Mouse (Mus musculus) neural tube, embryonic 12.5 days (tissue): ENCODE data around the gene AI413582. TPM values are rescaled to one million over a fixed set of nuclear protein-coding genes. Genes with fewer than 3 reads are reported as not detected.
A peak's percentile ranks its signal among the peaks of the same experiment; 100 is the strongest.

Experiments used
- ATAC-seq: fragments of 200-750 bp; cut with Nextera tagmentation; 2 replicates; pipeline ENCODE4 v1.8.0; 2017; ENCODE audit warnings: low read depth, mild to moderate bottlenecking, moderate TSS enrichment, moderate library complexity; ENCODE audit not compliant: low FRiP score
- H3K27ac ChIP-seq: fragments of 300-500 bp; sonication (generic); 2 replicates; pipeline ENCODE4 v1.5.1; 2016
- H3K27me3 ChIP-seq: fragments of 300-500 bp; sonication (generic); replicated peaks from 2 replicates; pipeline ENCODE4 v1.6.1; 2016; ENCODE audit warnings: mild to moderate bottlenecking
- H3K36me3 ChIP-seq: fragments of 300-500 bp; sonication (generic); 2 replicates; pipeline ENCODE4 v1.6.1; 2016; ENCODE audit warnings: mild to moderate bottlenecking
- H3K4me1 ChIP-seq: fragments of 300-500 bp; sonication (generic); 2 replicates; pipeline ENCODE4 v1.6.1; 2016
- H3K4me2 ChIP-seq: fragments of 300-500 bp; sonication (generic); replicated peaks from 2 replicates; pipeline ENCODE4 v1.6.1; 2016; ENCODE audit warnings: mild to moderate bottlenecking
- H3K4me3 ChIP-seq: fragments of 300-500 bp; sonication (generic); 2 replicates; pipeline ENCODE4 v1.5.1; 2016
- H3K9ac ChIP-seq: fragments of 300-500 bp; sonication (generic); 2 replicates; pipeline ENCODE4 v1.6.1; 2016; ENCODE audit warnings: mild to moderate bottlenecking
- H3K9me3 ChIP-seq: fragments of 300-500 bp; sonication (generic); 2 replicates; pipeline ENCODE4 v1.6.1; 2016; ENCODE audit warnings: mild to moderate bottlenecking
- WGBS: fragments of 180-500 bp; shearing (Covaris S2); methylation state at CpG from one replicate; pipeline ENCODE4 v1.1.7; 2016; 5-methylcytosine and 5-hydroxymethylcytosine counted together
- polyA plus RNA-seq: library from polyadenylated mRNA; unstranded; fragments of >200 nt; fragmentation: Nextera tagmentation; extraction: Ambion mirVana; gene quantifications from 2 replicates; pipeline ENCODE4 v1.2.1, GENCODE M21; 2016

The AI413582 gene
- polyA plus RNA-seq, result 25.0 and 30.9 TPM in 2 replicates

DNA sequence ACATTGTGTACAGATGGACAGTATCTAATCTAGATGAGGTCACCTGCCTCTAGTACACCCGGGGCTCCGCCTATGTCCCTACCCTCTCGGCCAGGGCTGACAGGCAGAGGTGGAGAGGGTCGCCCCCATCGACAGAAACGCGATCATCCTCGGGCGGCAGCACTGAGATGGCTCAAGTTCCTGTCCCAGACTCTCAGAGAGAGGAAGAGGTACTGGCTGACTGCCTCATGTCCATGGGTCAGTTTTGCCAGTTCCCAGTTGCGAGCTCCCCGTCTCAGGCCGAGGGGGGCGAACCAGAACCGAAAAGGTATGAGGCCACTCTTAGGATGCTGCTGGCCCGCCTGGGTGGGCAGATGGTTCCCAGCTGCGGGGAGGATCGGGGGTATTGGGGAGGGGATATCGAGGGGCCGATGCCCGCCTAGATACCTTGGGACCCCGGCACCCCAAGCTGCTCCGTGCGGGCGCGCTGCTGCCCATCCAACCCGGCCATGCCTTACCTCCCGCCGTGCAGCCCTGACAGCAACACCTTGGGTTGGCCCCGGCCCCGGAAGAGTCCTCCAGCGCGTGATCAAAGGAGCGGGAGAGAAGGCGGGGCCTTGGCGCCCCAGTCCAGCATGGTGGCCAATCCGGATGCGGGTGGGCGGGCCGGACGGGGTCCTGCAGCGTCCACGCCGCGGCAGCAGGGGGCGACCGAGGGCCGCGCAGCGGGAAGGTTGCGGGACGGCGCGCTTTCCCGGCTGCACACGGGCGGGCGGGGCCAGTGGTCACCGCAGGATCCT is at the start of gene AI413582:
TSS of gene AI413582 (minus strand) at position 594 of the 779 bp plus-strand sequence.
- H3K4me3 ChIP-seq, result peak within 1 kb of the TSS; percentile 56
- WGBS, result under 1% methylated on average over 58 of the region's 58 CpGs
- peaks cover 27% of the 10 kb centered on the region for H3K4me1 ChIP-seq
- peaks cover 12% of the 10 kb centered on the region for H3K36me3 ChIP-seq
- no peak within 1 kb of the TSS for H3K27ac ChIP-seq
- no peaks in the 10 kb centered on the region for H3K9me3 ChIP-seq
- H3K27me3 ChIP-seq, result no peaks in the 10 kb centered on the region
- H3K4me2 ChIP-seq, result peak within 1 kb of the TSS; percentile 92
- H3K9ac ChIP-seq, result peak within 1 kb of the TSS; percentile 67
- ATAC-seq, result peak; percentile 93

DNA sequence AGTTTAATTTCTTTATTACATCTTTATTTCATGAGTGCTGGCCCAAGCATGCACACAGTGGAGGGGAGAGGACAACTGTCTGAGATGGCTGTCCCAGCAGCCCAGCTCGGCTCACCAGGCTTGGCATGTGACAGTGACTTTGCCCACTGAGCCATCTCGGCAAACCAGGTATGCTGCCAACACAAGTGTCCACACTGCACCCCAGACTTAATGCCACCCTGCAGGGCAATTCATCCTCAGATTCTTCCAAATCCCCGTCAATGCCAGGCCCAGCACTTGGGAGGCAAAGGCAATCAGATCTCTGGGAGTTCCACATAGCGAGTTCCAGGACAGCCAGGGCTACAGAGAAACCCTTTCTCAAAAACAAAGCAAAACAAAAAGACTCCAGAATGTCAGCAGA is 47.5 kb upstream of the AI413582 start:
- no peak for ATAC-seq
- Histone ChIP-seq H3K36me3 (peaks cover 23% of the 10 kb centered on the region), H3K9ac (no peak overlapping the region), H3K27me3 (no peaks in the 10 kb centered on the region), H3K4me2 (no peak overlapping the region), H3K27ac (no peak overlapping the region), H3K4me1 (peaks cover 21% of the 10 kb centered on the region), H3K4me3 (no peak overlapping the region), H3K9me3 (peaks cover 9% of the 10 kb centered on the region)
- WGBS, result 88% methylated on average over 4 of the region's 4 CpGs

DNA sequence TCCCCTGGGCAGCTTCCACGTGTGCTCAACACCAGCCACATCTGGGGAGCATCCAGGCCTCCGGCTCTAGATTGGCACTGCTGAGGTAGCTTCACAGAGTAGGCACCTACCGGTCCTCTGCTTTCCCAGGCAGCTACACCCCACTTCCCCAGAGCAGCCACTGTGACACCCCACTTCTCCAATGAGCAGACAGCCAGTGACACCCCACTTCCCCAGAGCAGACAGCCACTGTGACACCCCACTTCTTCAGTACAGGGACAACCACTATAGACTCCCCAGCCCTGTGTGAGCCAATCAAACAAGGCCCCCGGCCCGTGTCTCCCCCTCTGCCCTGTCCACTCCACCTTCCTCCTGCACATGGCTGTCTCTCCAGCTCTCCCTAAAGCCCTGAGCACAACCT is 46.4 kb upstream of the AI413582 start:
- no peak for ATAC-seq
- Histone ChIP-seq H3K27ac (no peak overlapping the region; the same call in 1 of the 2 replicates), H3K4me2 (no peak overlapping the region), H3K9ac (no peak overlapping the region), H3K36me3 (peaks cover 16% of the 10 kb centered on the region), H3K27me3 (no peaks in the 10 kb centered on the region), H3K4me3 (no peak overlapping the region), H3K9me3 (no peaks in the 10 kb centered on the region), H3K4me1 (peaks cover 21% of the 10 kb centered on the region)
- WGBS, result 87% methylated on average over 5 of the region's 5 CpGs

DNA sequence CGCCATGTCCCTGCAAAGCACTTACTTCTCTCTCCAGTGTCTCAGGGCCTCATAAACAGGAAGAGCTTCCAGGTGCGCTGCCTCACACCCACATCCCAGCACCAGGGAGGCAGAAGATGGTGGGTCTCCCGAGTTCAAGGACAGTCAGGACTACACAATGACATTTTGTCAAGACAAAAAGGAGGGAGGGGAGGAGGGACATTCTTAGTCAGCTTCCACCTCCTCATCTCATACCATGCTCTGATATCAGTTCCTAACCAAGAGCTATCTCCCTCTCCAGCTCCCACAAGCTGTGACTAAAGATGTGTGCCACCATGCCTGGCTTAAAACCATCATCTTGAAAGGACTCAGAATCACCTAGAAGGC is 45.9 kb upstream of the AI413582 start:
- Histone ChIP-seq H3K36me3 (peaks cover 11% of the 10 kb centered on the region; the same call in 1 of the 2 replicates), H3K4me3 (no peak overlapping the region), H3K9me3 (no peaks in the 10 kb centered on the region), H3K27ac (no peak overlapping the region; the same call in 1 of the 2 replicates), H3K4me2 (no peak overlapping the region), H3K27me3 (no peaks in the 10 kb centered on the region), H3K4me1 (peaks cover 21% of the 10 kb centered on the region), H3K9ac (no peak overlapping the region)
- 75% methylated on average over 3 of the region's 3 CpGs for WGBS
- ATAC-seq, result no peak

DNA sequence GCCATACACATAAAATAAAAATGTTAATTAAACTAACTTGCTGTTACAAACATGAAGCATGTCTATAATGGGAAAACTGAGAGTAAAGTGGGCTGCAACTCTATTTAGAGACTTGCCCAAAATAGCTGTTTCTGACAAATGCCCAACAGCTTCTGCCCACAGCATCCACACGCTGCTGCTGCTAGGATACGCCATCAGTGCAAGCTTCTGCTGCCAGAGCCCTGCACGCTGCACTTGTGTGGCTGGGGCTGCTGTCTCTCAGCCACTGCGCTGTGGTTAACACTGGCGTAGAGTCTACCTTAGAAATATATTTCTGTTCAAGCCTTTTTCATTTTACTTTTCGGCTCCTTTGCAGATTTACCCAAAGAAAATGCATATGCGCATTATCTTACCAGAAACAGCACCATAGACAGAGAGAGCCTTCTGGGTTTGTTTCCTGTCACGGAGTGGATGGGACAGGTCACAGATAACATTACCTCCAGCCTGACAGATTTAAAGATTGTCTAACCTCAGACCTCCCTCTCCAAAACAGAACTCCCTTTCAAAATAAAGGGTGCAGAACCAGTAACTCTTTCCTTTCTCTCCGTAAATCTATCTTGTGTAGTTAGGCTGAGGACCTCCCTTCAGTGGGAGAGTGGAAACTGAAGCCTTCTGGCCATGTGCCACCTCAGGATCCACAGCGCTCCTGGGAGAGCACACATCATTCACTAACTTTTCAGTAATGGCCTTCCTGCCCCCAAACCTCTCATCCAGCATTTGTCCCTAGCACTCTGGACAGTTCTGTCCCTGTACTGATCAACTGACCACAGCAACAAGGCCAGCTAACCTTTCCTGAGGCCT is 45.3 kb upstream of the AI413582 start:
- WGBS, result 84% methylated on average over 10 of the region's 10 CpGs
- ATAC-seq, result no peak
- Histone ChIP-seq H3K36me3 (peaks cover 9% of the 10 kb centered on the region; the same call in 1 of the 2 replicates), H3K9ac (no peak overlapping the region), H3K4me2 (no peak overlapping the region), H3K4me3 (no peak overlapping the region), H3K9me3 (no peaks in the 10 kb centered on the region), H3K27ac (no peak overlapping the region), H3K27me3 (no peaks in the 10 kb centered on the region), H3K4me1 (peaks cover 21% of the 10 kb centered on the region)

DNA sequence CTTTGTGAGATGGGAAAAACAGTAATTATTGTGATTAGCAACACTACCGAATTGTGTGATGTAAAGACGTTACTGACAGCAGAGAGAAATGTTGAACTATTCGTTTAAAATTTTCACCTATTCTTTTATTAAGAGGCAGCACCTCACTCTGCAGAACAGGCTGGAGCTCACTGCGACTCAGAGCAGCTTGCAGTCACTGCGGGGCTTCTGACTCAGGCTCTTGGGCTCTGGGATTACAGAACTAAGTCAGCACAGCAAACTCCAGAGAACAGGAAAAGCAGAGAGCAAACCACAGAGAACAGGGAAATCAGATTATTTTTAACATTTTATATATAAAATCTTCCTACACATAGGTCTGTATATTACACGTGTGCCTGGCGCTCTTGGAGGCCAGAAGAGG is 44.0 kb upstream of the AI413582 start:
- Histone ChIP-seq H3K9me3 (no peaks in the 10 kb centered on the region), H3K9ac (no peak overlapping the region), H3K4me1 (peaks cover 18% of the 10 kb centered on the region), H3K27me3 (no peaks in the 10 kb centered on the region), H3K4me2 (no peak overlapping the region), H3K4me3 (no peak overlapping the region), H3K36me3 (0 out of 2 replicates have a peak, but pooled peaks cover 6% of the 10 kb centered on the region), H3K27ac (no peak overlapping the region)
- no peak for ATAC-seq
- WGBS, result 89% methylated on average over 7 of the region's 7 CpGs

DNA sequence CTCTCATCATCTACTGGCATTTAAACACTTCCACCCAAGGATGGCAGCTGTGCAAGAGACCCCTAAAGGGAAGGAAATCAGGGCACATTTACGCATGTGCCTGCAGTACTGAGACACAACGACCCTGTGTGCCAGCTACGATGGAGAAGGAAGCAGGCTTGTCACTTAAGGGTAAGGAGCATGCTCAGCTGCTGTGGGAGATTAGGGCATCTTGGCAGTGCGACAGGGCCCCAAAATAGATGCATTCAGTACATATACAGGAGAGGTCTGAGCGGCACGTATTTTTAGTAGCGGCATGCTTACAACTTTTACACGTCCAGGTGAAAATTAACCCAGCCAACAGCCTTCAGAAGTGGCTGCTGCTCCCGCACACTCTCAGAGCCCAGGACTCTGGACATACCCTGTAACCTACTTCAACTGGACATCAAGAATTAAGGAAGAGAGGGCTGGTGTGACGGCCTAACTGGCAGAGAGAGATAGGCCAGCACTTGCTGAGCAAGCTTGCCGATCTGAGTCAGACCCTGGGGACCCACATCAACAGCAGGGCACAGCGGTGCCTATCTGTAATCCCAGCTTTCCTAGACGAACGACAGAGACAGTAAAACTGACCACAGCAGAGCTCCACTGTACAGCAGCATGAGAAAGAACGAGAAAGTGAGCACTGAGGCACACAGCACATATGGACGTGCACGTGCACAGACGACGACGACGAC is 38.1 kb upstream of the AI413582 start:
- no peak overlapping the region for H3K27ac ChIP-seq
- WGBS, result 83% methylated on average over 21 of the region's 21 CpGs
- H3K36me3 ChIP-seq, result 0 out of 2 replicates have a peak, but pooled peaks cover 6% of the 10 kb centered on the region
- peaks cover 29% of the 10 kb centered on the region for H3K4me1 ChIP-seq
- no peak overlapping the region for H3K4me3 ChIP-seq
- no peak overlapping the region for H3K4me2 ChIP-seq
- H3K9ac ChIP-seq, result no peak overlapping the region
- H3K27me3 ChIP-seq, result no peaks in the 10 kb centered on the region
- no peaks in the 10 kb centered on the region for H3K9me3 ChIP-seq
- no peak for ATAC-seq

DNA sequence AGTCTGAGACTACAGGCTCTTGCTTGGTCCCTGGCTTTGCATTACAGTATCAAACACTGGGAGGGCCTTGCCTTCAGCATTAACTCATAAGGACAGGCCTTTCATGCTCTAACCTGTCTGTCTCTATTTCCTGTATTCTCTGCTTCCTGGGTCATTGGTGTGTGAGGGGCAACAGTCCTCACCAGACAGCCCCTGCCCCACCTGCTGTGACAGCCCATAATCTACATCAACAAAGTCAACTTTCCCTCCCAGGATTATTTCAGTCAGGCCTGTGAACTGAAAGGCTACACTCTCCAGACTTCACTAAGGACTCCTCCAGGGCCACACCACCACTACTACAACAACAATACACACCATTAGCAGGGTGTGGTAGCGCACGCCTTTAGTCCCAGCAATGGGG is 37.5 kb upstream of the AI413582 start:
- H3K9me3 ChIP-seq, result no peaks in the 10 kb centered on the region
- H3K27ac ChIP-seq, result no peak overlapping the region
- no peak for ATAC-seq
- 0 out of 2 replicates have a peak, but pooled peaks cover 2% of the 10 kb centered on the region for H3K36me3 ChIP-seq
- 86% methylated on average over 2 of the region's 2 CpGs for WGBS
- H3K9ac ChIP-seq, result no peak overlapping the region
- peaks cover 29% of the 10 kb centered on the region for H3K4me1 ChIP-seq
- H3K4me3 ChIP-seq, result no peak overlapping the region
- H3K4me2 ChIP-seq, result no peak overlapping the region
- H3K27me3 ChIP-seq, result no peaks in the 10 kb centered on the region

DNA sequence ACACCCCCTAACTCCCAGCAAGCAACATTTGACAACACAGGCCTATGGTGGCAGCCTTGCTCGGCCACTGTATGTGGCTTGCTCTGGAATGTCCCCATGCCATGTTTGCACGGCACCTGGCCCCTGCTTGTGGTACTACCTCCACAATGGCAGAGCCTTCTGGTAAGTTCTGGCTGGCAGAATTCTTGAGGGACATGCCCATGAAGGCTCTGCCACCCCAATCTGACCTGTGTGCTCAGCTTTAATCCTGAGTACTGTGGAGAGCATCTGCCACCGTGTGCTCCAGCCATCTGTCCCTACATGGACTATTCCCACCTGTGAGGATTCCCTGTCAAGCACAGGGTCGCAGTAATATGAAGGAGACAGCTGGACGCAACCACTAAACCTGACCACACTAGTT is 35.3 kb upstream of the AI413582 start:
- 71% methylated on average over 5 of the region's 5 CpGs for WGBS
- H3K4me3 ChIP-seq, result no peak overlapping the region
- no peak overlapping the region for H3K4me2 ChIP-seq
- H3K27ac ChIP-seq, result no peak overlapping the region
- no peaks in the 10 kb centered on the region for H3K9me3 ChIP-seq
- no peaks in the 10 kb centered on the region for H3K27me3 ChIP-seq
- H3K9ac ChIP-seq, result no peak overlapping the region
- H3K4me1 ChIP-seq, result peaks cover 29% of the 10 kb centered on the region
- ATAC-seq, result no peak
- peaks cover 7% of the 10 kb centered on the region for H3K36me3 ChIP-seq

DNA sequence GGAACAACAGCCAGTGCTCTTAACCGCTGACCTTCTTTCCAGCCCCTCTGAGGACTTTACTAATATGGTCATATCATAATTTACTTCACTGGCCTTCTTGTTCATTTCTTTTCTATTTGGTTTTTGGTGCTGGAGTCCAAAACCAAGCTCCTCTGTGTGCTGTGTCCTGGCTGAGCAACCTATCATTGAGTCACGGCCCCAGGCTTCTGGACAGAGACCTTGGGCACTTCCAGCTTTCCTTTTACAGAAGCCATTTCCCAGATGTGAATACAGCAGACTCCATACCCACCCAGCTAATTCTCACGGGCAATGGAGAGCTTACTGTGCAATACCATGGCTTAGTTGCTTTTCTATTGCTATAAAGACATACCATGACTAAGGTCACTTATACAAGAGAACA is 34.7 kb upstream of the AI413582 start:
- no peak for ATAC-seq
- no peaks in the 10 kb centered on the region for H3K27me3 ChIP-seq
- no peak overlapping the region for H3K4me3 ChIP-seq
- 92% methylated on average over 3 of the region's 3 CpGs for WGBS
- H3K27ac ChIP-seq, result no peak overlapping the region
- H3K4me2 ChIP-seq, result no peak overlapping the region
- H3K9me3 ChIP-seq, result no peaks in the 10 kb centered on the region
- no peak overlapping the region for H3K9ac ChIP-seq
- peaks cover 29% of the 10 kb centered on the region for H3K4me1 ChIP-seq
- peaks cover 13% of the 10 kb centered on the region for H3K36me3 ChIP-seq

DNA sequence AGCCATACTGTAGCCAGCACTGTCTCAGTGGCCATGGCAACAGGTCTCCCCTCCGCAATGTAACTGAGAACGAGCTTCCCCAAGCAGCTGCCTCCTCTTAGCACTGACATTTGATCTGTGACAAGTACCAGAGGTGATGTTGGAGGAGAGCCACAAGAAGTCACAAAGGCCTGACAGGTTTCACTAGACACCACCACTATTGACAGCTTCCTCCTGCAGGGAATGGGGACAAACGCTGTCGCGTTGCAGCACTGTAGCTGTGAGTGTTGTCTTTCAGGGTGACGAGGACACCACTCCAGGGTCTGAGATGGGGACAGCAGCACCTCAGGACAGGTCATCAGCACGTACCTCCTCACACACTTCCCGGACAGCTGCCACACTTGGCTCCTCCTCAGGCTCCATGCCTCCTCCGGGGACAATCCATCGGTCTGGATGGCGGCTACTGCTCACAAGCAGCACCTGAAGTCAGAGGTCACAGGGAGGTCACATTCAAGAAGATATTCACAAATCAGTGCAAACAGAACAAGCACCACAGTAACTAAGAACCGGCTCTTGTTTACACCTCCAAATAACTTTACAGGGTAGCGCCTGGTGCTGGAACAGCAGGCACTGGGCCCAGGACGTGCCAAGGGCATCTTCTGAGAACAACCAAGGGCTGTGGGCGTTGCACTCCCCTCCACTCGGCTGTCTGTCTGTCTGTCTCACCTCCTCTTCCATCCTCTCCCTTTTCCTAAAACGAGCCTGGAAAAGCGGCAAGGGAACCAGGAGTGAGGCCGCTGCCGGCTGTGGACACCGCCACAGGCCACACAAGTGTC is 31.0 kb upstream of the AI413582 start:
- H3K36me3 ChIP-seq, result peaks cover 45% of the 10 kb centered on the region

More for the DNA sequence above, 31.0 kb upstream of the AI413582 start:
- Histone ChIP-seq H3K9me3 (no peaks in the 10 kb centered on the region), H3K4me2 (no peak overlapping the region), H3K4me3 (no peak overlapping the region), H3K27me3 (no peaks in the 10 kb centered on the region), H3K27ac (no peak overlapping the region), H3K4me1 (peaks cover 8% of the 10 kb centered on the region), H3K9ac (no peak overlapping the region)
- WGBS, result 87% methylated on average over 21 of the region's 21 CpGs
- ATAC-seq, result no peak
